Mouse (Mus musculus) kidney, adult 9 months (tissue): ENCODE measurements around the gene Tmem248.

Experiments used
- DNase-seq: peaks from one replicate; pipeline ENCODE4 v3.0.0; 2022

Tmem248 gene

GRCm38 (mm10) chr5:130216781-130217180 is at the start of gene Tmem248:
Gene Tmem248, plus strand, starts transcription at chr5:130217081.
- no peak for DNase-seq

GRCm38 (mm10) chr5:130169109-130169508 is 47.8 kb upstream of the Tmem248 start:
- DNase-seq, result no peak

GRCm38 (mm10) chr5:130170666-130171422 is 46.0 kb upstream of the Tmem248 start:
- no peak for DNase-seq

- DNase-seq, result peak; percentile 95
Observed at GRCm38 (mm10) chr5:130171423-130171954, 45.4 kb upstream of the Tmem248 start, which contains the start of gene Rabgef1. Gene Rabgef1, plus strand, starts transcription at chr5:130171798.

GRCm38 (mm10) chr5:130171956-130172601 is 44.8 kb upstream of the Tmem248 start:
- peak; percentile 59 for DNase-seq

GRCm38 (mm10) chr5:130173012-130173411 is 43.9 kb upstream of the Tmem248 start:
- no peak for DNase-seq

GRCm38 (mm10) chr5:130177871-130178270 is 39.0 kb upstream of the Tmem248 start:
- DNase-seq, result no peak

GRCm38 (mm10) chr5:130180362-130180761 is 36.5 kb upstream of the Tmem248 start:
- DNase-seq, result no peak

GRCm38 (mm10) chr5:130181740-130182540 is 34.9 kb upstream of the Tmem248 start:
- no peak for DNase-seq

GRCm38 (mm10) chr5:130182541-130182821 is 34.4 kb upstream of the Tmem248 start:
- DNase-seq, result no peak

GRCm38 (mm10) chr5:130184193-130184856 is 32.6 kb upstream of the Tmem248 start:
- no peak for DNase-seq

GRCm38 (mm10) chr5:130185312-130185711 is 31.6 kb upstream of the Tmem248 start:
- no peak for DNase-seq

- no peak for DNase-seq
Observed at GRCm38 (mm10) chr5:130187383-130187782, 29.5 kb upstream of the Tmem248 start.

- peak; percentile 64 for DNase-seq
Observed at GRCm38 (mm10) chr5:130190909-130191308, 26.0 kb upstream of the Tmem248 start.

- no peak for DNase-seq
Observed at GRCm38 (mm10) chr5:130191865-130192264, 25.0 kb upstream of the Tmem248 start.

- DNase-seq, result peak; percentile 49
Observed at GRCm38 (mm10) chr5:130192356-130192944, 24.4 kb upstream of the Tmem248 start.

GRCm38 (mm10) chr5:130193760-130194159 is 23.1 kb upstream of the Tmem248 start:
- no peak for DNase-seq

- DNase-seq, result no peak
Observed at GRCm38 (mm10) chr5:130196307-130196706, 20.6 kb upstream of the Tmem248 start.

GRCm38 (mm10) chr5:130197454-130197853 is 19.4 kb upstream of the Tmem248 start:
- no peak for DNase-seq

- no peak for DNase-seq
Observed at GRCm38 (mm10) chr5:130197981-130198380, 18.9 kb upstream of the Tmem248 start.

- peak; percentile 65 for DNase-seq
Observed at GRCm38 (mm10) chr5:130200233-130201029, 16.4 kb upstream of the Tmem248 start.

- DNase-seq, result no peak
Observed at GRCm38 (mm10) chr5:130203948-130204347, 12.9 kb upstream of the Tmem248 start.
